Mouse (Mus musculus) spleen, adult 2 months (tissue): Measurements from ENCODE around the gene Sart1.

Experiments used
- CTCF ChIP-seq: fragments of 200-500 bp; IDR thresholded peaks from 2 replicates; pipeline ENCODE4 v1.5.1; 2011; ENCODE audit warnings: mild to moderate bottlenecking, inconsistent platforms; ENCODE audit not compliant: insufficient read depth, insufficient read length, insufficient replicate concordance; ENCODE audit errors: extremely low read depth
- POLR2A ChIP-seq: fragments of 200-500 bp; IDR thresholded peaks from 2 replicates; pipeline ENCODE4 v1.6.1; 2011; ENCODE audit warnings: low read depth, low read length, inconsistent platforms

DNA sequence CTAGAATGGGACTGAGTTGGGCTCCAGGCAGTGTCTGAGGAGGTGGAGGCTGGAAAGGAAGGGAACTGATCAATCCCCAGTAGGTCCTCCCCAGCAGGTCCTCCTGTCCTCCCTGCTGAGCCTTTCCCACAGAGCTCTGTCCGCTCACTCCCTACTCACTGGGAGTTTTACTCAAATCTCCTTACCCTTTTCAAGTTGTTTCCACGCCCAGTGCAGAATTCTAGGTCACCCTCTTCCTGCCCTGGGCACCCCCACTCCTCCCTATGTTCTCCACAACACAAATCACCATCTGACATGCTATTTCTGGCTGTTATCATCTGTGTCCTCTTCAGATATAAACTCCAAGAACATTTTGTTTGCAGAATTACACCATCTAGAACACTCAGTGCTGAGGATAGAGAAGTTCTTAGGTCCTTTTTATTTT is 26.0 kb upstream of the Sart1 start:
- TF ChIP-seq CTCF: no peak
- TF ChIP-seq POLR2A: no peak
